Mouse (Mus musculus): ENCODE measurements around the gene Glis1.

Glis1 gene

GRCm38 (mm10) chr4:107452266-107453015 lies 18.1 kb downstream of the Glis1 start:
- no peak for ATAC-seq (ENCODE audit: low TSS enrichment)

- peak; percentile 81; the same call in 1 of the 2 replicates for ATAC-seq (ENCODE audit: low TSS enrichment)
Observed at GRCm38 (mm10) chr4:107453141-107453984, 19.0 kb downstream of the Glis1 start.

GRCm38 (mm10) chr4:107457602-107458001 lies 23.2 kb downstream of the Glis1 start:
- ATAC-seq (ENCODE audit: low TSS enrichment): no peak

DNA sequence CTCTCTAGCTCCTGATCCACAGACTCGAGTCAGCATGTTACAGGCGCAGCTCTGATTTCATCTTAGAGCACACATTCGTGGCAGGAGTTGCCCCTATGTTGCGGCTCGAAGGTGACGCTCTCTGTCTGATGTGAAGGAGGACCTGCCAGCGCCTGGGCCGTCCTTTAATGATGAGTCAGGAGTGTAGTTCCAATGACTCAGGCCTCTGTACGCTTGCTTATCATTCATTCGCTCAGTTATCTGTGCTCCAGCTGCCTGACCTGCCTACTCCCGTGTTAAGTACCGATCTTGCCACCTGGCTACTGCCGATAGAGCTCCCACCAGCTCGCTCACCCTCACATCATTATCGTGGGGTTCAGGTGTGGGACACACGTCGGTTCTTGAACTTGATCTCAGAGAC lies 24.5 kb downstream of the Glis1 start:
- ATAC-seq (ENCODE audit: low TSS enrichment): no peak

DNA sequence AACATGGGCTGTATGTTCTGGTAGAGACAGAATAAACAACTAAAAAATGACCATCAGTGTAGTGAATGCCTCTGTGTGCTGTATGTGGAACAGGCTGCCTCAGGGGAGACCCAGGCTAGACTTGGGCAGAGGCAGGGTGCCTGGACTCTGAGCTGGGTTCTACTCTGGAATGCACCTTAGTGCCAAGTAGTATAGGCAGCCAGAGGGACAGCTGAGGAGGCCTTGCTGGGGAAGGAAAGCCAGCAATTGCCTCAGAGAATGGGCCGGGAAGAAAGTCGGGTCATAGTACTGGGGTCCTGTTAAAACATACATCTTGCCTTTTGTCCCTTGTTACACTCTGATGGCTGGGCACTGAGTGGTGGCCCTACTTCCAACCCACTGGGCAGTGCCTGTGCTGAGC lies 25.1 kb downstream of the Glis1 start:
- no peak for ATAC-seq (ENCODE audit: low TSS enrichment)

GRCm38 (mm10) chr4:107460468-107460867 lies 26.1 kb downstream of the Glis1 start:
- ATAC-seq (ENCODE audit: low TSS enrichment): no peak

DNA sequence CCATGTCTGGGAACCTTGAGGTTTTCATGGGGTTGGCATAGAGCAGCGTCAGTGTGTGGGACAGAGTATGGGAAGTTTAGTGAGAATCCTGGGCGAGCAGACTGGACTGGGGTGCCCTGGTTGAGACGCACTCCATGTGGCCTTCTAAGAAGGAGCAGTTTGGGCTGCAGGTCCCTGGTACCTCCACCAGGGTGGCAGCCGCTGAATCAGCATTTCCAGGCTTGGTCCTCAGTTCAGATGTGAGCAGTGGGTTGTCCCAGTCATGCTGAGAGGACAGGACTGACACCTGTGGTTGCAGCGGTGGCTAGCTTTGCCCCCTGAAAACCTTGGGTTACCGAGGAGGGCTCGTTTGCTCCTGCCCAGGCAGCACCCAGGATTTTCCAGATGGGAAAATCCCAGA lies 33.4 kb downstream of the Glis1 start:
- no peak for ATAC-seq (ENCODE audit: low TSS enrichment)

DNA sequence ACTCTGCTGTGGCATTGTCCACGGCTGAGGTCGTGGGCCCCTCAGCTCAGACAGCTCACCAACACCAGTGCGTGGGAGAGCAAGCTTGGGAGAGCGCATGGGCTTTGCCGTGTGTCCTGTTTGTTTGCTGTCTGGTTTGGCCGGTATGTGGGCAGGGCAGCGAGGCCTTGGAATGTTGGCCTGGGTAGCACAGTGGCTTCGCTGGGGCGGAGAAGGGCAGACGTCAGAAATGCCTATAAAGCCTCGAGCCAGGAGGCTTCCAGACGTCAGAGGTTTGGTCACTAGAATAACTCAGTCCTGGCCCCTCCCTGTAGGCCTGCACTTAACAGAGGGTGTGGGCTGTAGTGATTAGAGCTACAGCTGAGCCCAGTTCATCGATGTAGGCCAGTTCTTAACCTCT lies 33.9 kb downstream of the Glis1 start:
- ATAC-seq (ENCODE audit: low TSS enrichment): no peak

GRCm38 (mm10) chr4:107468768-107469167 lies 34.4 kb downstream of the Glis1 start:
- no peak for ATAC-seq (ENCODE audit: low TSS enrichment)

DNA sequence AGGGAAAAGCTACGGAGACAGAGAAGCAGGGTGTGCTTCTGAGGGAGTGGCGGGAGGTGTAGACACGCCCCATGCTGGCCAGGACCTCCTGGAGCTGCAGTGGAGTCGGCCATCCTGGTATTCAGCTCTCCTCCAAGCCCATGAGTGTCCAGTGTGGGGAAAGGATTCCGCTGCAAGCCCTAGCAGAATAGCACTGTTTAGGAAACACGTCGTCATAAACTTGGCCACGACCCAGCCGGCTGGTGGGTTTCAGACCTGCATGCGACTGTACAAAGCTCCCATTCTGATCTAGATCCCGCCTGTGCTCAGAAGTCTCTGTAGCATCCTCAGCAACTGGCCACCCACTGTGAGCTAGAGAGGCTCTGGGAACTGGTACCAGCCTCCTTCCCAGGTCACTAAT lies 41.9 kb downstream of the Glis1 start:
- ATAC-seq (ENCODE audit: low TSS enrichment): no peak

DNA sequence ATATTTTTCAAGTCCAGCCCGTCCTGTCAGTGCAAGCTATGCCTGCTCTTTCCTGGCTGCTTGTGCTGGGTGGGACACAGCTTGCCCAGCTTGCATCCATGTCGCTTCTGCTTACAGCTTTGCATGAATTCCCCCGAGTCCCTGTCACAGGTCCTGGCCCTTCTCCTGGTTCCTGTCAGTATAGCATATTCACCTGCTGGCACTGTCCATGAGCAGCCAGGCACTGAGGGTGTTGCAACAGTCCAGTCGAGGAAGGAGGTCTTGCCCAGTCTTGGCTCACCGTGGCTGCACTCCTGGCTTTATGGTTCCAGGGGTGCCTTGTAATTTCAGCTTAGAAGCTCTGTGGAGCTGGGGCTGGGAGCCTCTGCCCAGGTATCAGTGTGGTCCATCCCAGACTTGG lies 44.6 kb downstream of the Glis1 start:
- ATAC-seq (ENCODE audit: low TSS enrichment): no peak

DNA sequence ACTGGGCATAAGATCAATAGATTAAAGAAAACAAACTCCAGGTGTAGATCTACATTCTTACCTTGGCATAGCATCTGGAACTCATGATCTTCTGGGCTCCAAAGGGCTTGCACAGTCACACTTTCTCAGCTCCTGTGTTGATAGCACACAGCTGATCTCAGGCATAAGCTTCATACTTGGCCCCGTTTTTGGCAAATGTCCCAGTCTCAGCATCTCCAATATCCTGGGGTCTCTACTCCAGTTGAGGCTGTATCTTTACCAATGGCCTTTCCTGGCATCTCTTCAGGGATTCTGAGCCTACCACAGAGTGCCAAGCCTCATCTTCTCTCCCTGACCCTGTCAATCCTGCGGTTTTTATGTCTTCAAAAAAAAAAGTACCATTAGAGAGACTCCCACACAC lies 48.1 kb downstream of the Glis1 start:
- no peak for ATAC-seq (ENCODE audit: low TSS enrichment)

- no peak for ATAC-seq (ENCODE audit: low TSS enrichment)
Observed at GRCm38 (mm10) chr4:107483556-107484220, 49.3 kb downstream of the Glis1 start.

- no peak for ATAC-seq (ENCODE audit: low TSS enrichment)
Observed at GRCm38 (mm10) chr4:107484221-107484575, 49.8 kb downstream of the Glis1 start.

DNA sequence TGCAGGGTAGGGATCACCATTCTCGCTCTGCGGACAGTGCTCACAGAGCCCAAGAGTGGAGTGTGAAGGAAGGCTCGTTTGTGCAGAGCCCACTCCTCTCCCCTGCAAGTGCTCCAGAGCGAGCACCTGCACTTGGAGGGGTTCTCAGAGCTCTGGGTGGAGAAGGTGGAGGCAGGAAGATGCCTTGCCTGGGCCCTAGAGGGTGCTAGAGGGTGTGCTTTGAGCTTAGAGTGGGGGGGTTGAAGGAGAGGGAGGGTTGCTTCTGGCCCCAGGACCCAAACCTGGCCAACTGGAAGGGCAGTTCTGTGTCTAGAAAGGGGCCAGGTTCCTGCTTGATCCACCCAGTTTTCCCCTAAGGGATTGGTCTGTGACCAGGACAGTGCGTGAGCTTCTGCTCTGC lies 51.5 kb downstream of the Glis1 start:
- ATAC-seq (ENCODE audit: low TSS enrichment): peak; percentile 73

DNA sequence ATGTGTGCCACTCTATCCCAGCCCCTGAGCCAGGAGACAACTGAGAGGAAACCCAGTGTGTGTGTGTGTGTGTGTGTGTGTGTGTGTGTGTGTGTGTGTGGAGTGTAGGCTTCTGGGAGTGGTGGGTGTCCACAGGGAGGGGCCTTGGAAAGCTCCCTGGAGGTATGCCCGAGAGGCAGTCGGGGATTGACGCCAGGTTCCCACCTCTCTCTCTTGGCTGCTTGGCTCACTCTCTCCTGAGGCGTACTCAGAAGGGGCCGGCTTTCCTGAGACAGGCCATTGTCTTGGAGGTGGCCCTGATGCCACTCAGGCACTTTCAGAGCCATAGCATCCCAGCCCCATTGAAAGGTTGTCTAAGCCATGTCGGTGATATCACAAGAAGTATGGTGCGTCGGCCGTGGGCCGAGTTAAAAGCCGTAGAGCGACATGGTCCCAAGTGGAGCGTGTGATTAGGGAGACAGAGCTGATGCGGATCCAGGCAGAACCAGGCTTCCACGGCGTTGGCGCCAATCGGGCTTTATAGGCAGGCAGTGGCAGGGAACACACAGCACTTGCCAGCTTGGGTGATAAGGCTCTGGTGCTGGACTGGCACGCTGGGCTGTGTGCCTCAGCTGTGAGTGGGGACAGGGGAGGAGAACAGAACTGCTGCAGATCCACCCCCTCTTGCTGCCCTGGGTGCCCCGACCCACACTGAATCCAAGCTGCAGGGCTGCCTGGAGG lies 54.9 kb downstream of the Glis1 start:
- ATAC-seq (ENCODE audit: low TSS enrichment): no peak

DNA sequence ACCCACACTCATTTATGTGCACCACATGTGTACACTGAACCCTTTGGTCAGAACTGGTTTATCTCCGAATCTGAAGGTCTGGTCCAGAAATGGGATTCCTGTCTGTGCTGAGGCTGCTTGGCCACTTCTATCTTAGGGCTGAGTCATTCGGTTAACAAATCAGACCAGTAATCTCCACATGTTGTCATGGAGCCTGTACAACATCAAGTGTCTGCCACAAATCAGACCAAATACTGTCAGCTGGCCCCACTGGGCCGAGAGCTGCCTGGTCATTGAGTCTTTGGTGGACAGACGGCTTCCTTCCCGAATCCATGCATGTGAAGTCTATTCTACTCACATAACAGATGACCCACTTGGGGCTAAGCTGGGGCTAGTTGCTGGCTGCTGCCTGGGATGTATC lies 58.6 kb downstream of the Glis1 start:
- ATAC-seq (ENCODE audit: low TSS enrichment): no peak

- no peak for ATAC-seq (ENCODE audit: low TSS enrichment)
Observed at GRCm38 (mm10) chr4:107495751-107496430, 61.5 kb downstream of the Glis1 start.

- no peak for ATAC-seq (ENCODE audit: low TSS enrichment)
Observed at GRCm38 (mm10) chr4:107497430-107497935, 63.1 kb downstream of the Glis1 start.

- no peak; the same call in 1 of the 2 replicates for ATAC-seq (ENCODE audit: low TSS enrichment)
Observed at GRCm38 (mm10) chr4:107502601-107503051, 68.2 kb downstream of the Glis1 start.

- ATAC-seq (ENCODE audit: low TSS enrichment): no peak
Observed at GRCm38 (mm10) chr4:107514981-107515380, 80.6 kb downstream of the Glis1 start.

All from frontal cortex, adult (tissue).